Mouse (Mus musculus): ENCODE results near the gene Gipr. TPM values are rescaled to one million over a fixed set of nuclear protein-coding genes. Genes with fewer than 3 reads are reported as not detected.
"Not testable (repeated sequence)": the region's sequence is repeated elsewhere in the genome, so short reads cannot be mapped to it uniquely, and the experiment has no call there.

The Gipr gene
- total RNA-seq, 1 experiment from 2014 or later, result not detected

- ATAC-seq (ENCODE audit: extremely low read depth, insufficient number of reproducible peaks, low FRiP score, poor library complexity, severe bottlenecking), result no peak
These were observed 10.0 kb downstream of the Gipr start for GRCm38 (mm10) chr7:19155825-19156475.

GRCm38 (mm10) chr7:19154796-19155195, 11.1 kb downstream of the Gipr start:
- no peak for ATAC-seq (ENCODE audit: extremely low read depth, insufficient number of reproducible peaks, low FRiP score, poor library complexity, severe bottlenecking)

GRCm38 (mm10) chr7:19151121-19151520, 14.8 kb downstream of the Gipr start:
- not testable (repeated sequence) for ATAC-seq (ENCODE audit: extremely low read depth, insufficient number of reproducible peaks, low FRiP score, poor library complexity, severe bottlenecking)

- ATAC-seq (ENCODE audit: extremely low read depth, insufficient number of reproducible peaks, low FRiP score, poor library complexity, severe bottlenecking), result peak; percentile 66
These were observed 16.3 kb downstream of the Gipr start, which contains the start of gene Snrpd2 for GRCm38 (mm10) chr7:19149626-19150025. Gene Snrpd2, plus strand, starts transcription at chr7:19149722.

GRCm38 (mm10) chr7:19148875-19149541, 16.9 kb downstream of the Gipr start, which contains the start of gene Qpctl:
Gene Qpctl, minus strand, starts transcription at chr7:19149291.
- peak; percentile 92 for ATAC-seq (ENCODE audit: extremely low read depth, insufficient number of reproducible peaks, low FRiP score, poor library complexity, severe bottlenecking)

- ATAC-seq (ENCODE audit: extremely low read depth, insufficient number of reproducible peaks, low FRiP score, poor library complexity, severe bottlenecking), result no peak
These were observed 17.6 kb downstream of the Gipr start for GRCm38 (mm10) chr7:19148180-19148874.

- ATAC-seq (ENCODE audit: extremely low read depth, insufficient number of reproducible peaks, low FRiP score, poor library complexity, severe bottlenecking), result no peak
These were observed 18.4 kb downstream of the Gipr start for GRCm38 (mm10) chr7:19147497-19148045.

GRCm38 (mm10) chr7:19146793-19147192, 19.1 kb downstream of the Gipr start:
- no peak for ATAC-seq (ENCODE audit: extremely low read depth, insufficient number of reproducible peaks, low FRiP score, poor library complexity, severe bottlenecking)

- ATAC-seq (ENCODE audit: extremely low read depth, insufficient number of reproducible peaks, low FRiP score, poor library complexity, severe bottlenecking), result no peak
These were observed 28.5 kb downstream of the Gipr start for GRCm38 (mm10) chr7:19137380-19137779.

GRCm38 (mm10) chr7:19136673-19137334, 29.1 kb downstream of the Gipr start:
- ATAC-seq (ENCODE audit: extremely low read depth, insufficient number of reproducible peaks, low FRiP score, poor library complexity, severe bottlenecking), result peak; percentile 17; the same call in 1 of the 2 replicates

- ATAC-seq (ENCODE audit: extremely low read depth, insufficient number of reproducible peaks, low FRiP score, poor library complexity, severe bottlenecking), result no peak
These were observed 29.8 kb downstream of the Gipr start for GRCm38 (mm10) chr7:19136168-19136567.

GRCm38 (mm10) chr7:19131324-19131848, 34.5 kb downstream of the Gipr start:
- peak; percentile 90 for ATAC-seq (ENCODE audit: extremely low read depth, insufficient number of reproducible peaks, low FRiP score, poor library complexity, severe bottlenecking)

GRCm38 (mm10) chr7:19130657-19131056, 35.3 kb downstream of the Gipr start:
- no peak for ATAC-seq (ENCODE audit: extremely low read depth, insufficient number of reproducible peaks, low FRiP score, poor library complexity, severe bottlenecking)

GRCm38 (mm10) chr7:19129396-19129795, 36.5 kb downstream of the Gipr start:
- no peak for ATAC-seq (ENCODE audit: extremely low read depth, insufficient number of reproducible peaks, low FRiP score, poor library complexity, severe bottlenecking)

- ATAC-seq (ENCODE audit: extremely low read depth, insufficient number of reproducible peaks, low FRiP score, poor library complexity, severe bottlenecking), result no peak
These were observed 38.2 kb downstream of the Gipr start for GRCm38 (mm10) chr7:19127744-19128143.

GRCm38 (mm10) chr7:19124713-19125112, 41.2 kb downstream of the Gipr start:
- no peak for ATAC-seq (ENCODE audit: extremely low read depth, insufficient number of reproducible peaks, low FRiP score, poor library complexity, severe bottlenecking)

GRCm38 (mm10) chr7:19121686-19122085, 44.2 kb downstream of the Gipr start:
- no peak for ATAC-seq (ENCODE audit: extremely low read depth, insufficient number of reproducible peaks, low FRiP score, poor library complexity, severe bottlenecking)

GRCm38 (mm10) chr7:19119631-19120429, 46.1 kb downstream of the Gipr start, which contains the start of gene Fbxo46:
Gene Fbxo46, plus strand, starts transcription at chr7:19119859.
- ATAC-seq (ENCODE audit: extremely low read depth, insufficient number of reproducible peaks, low FRiP score, poor library complexity, severe bottlenecking), result peak; percentile 100
